Mouse (Mus musculus) hindbrain, postnatal 0 days (tissue): ENCODE results near the gene Gm43191. TPM values are rescaled to one million over a fixed set of nuclear protein-coding genes. Genes with fewer than 3 reads are reported as not detected.

Experiments
- ATAC-seq: fragments of 200-750 bp; cut with Nextera tagmentation; 2 replicates; pipeline ENCODE4 v1.8.0; 2017; ENCODE audit warnings: mild to moderate bottlenecking, moderate TSS enrichment, moderate library complexity
- DNase-seq: peaks from one replicate; pipeline ENCODE4 v3.0.0-alpha.2; 2015; ENCODE audit warnings: low spot score
- H3K27ac ChIP-seq: fragments of 300-500 bp; sonication (generic); 2 replicates; pipeline ENCODE4 v1.5.1; 2014; ENCODE audit warnings: mild to moderate bottlenecking
- H3K27me3 ChIP-seq: fragments of 300-500 bp; sonication (generic); 2 replicates; pipeline ENCODE4 v1.6.1; 2014; ENCODE audit warnings: low read length, mixed read lengths; ENCODE audit not compliant: insufficient read depth
- H3K36me3 ChIP-seq: fragments of 300-500 bp; sonication (generic); 2 replicates; pipeline ENCODE4 v1.6.1; 2014; ENCODE audit warnings: low read length, mixed read lengths; ENCODE audit not compliant: insufficient read depth
- H3K4me1 ChIP-seq: fragments of 300-500 bp; sonication (generic); 2 replicates; pipeline ENCODE4 v1.6.1; 2014; ENCODE audit warnings: antibody characterized with exemption, low read length, mixed read lengths; ENCODE audit not compliant: insufficient read depth
- H3K4me2 ChIP-seq: fragments of 300-500 bp; sonication (generic); 2 replicates; pipeline ENCODE4 v1.6.1; 2014; ENCODE audit warnings: low read depth, mild to moderate bottlenecking, low read length, moderate library complexity, mixed read lengths
- H3K4me3 ChIP-seq: fragments of 300-500 bp; sonication (generic); 2 replicates; pipeline ENCODE4 v1.5.1; 2014; ENCODE audit warnings: low read length
- H3K9ac ChIP-seq: fragments of 300-500 bp; sonication (generic); replicated peaks from 2 replicates; pipeline ENCODE4 v1.6.1; 2014; ENCODE audit warnings: mild to moderate bottlenecking, low read length, moderate library complexity, mixed read lengths
- H3K9me3 ChIP-seq: fragments of 300-500 bp; sonication (generic); 2 replicates; pipeline ENCODE4 v1.6.1; 2016; ENCODE audit warnings: low read length, mixed read lengths
- CTCF ChIP-seq: IDR thresholded peaks from 2 replicates; pipeline ENCODE4 v1.5.1; 2016; ENCODE audit warnings: antibody characterized with exemption, control low read depth, low read depth
- WGBS: fragments of 180-500 bp; shearing (Covaris S2); extraction: QIAGEN DNeasy Blood & Tissue Kit; methylation state at CpG from one replicate; pipeline ENCODE4 v1.1.7; 2014; 5-methylcytosine and 5-hydroxymethylcytosine counted together
- polyA plus RNA-seq: library from polyadenylated mRNA; unstranded; fragments of >200 nt; fragmentation: Nextera tagmentation; extraction: Ambion mirVana; gene quantifications from 2 replicates; pipeline ENCODE4 v1.2.1, GENCODE M21; 2015
- total RNA-seq: library from RNA; depleted of rRNA; stranded (reverse); fragments of >200 nt; gene quantifications from 2 replicates; pipeline ENCODE4 v1.2.3, GENCODE M21; 2014; rRNA removed

Gm43191 gene
- not detected in 2 replicates for total RNA-seq
- polyA plus RNA-seq: not detected in 2 replicates

DNA sequence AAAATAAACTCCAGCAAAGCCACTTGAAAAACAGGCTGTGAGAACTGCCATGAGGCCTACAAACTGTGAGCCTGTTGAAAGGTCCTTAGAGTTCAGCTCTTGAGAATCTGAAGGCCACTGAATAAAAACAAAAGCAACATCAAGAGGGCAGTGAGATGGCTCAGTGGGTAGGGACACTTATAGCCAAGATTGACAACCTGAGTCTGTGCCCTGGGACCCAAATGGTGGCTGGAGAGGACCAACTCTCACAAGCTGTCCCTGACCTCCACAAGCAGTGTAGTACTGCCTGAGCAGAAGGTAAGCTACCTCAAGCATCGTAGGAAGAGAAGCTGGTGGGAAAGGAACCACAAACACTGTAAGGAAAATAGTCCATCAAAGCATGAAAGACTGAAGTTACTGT is at the start of gene Gm43191:
Gene Gm43191, minus strand, starts transcription at position 101 of the 400 bp plus-strand sequence.
- DNase-seq (no peak), ATAC-seq (no peak)
- no peak within 1 kb of the TSS for H3K9ac ChIP-seq
- H3K9me3 ChIP-seq: no peaks in the 10 kb centered on the region
- no peak within 1 kb of the TSS for H3K4me2 ChIP-seq
- H3K4me1 ChIP-seq: no peaks in the 10 kb centered on the region
- peaks cover 7% of the 10 kb centered on the region; the same call in 1 of the 2 replicates for H3K36me3 ChIP-seq
- WGBS: 100% methylated on average over 1 of the region's 1 CpGs
- H3K4me3 ChIP-seq: no peak within 1 kb of the TSS
- no peak within 1 kb of the TSS for H3K27ac ChIP-seq
- H3K27me3 ChIP-seq: no peaks in the 10 kb centered on the region
- no peak for TF ChIP-seq CTCF

DNA sequence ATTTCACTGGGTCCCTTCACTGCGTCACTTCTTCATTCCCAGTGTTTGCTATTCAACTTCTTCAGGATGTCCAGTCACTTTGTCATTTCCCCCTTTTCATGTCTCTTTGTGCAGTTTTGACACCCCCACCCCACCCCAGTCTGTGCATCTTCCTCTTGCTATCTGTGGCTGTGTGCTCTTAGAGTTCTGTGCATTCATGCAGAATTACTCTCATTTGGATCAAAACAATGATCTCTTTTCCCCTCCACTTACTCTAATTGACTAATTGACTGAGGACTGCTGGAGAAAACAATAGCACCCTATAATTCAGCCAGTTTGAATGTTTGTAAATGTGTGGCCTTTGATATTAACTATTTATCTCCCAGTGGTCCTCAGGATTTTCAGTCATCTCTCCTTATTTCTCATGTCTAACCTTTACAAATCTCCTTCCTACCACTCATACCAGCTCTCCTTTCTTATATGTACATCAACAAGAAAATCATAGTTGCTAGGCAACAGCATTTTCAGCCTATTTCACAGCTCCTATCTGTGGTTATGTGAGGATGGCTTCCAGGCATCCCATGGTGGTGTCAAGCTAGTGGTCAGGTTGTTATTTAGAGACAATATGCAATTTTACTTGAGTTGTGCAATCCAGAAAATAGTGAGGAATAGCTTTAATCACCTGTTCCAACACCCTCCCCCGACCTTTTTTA is 48.6 kb upstream of the Gm43191 start:
- no peak for TF ChIP-seq CTCF
- Histone ChIP-seq H3K36me3 (no peaks in the 10 kb centered on the region), H3K27me3 (no peaks in the 10 kb centered on the region), H3K27ac (no peak overlapping the region), H3K4me3 (no peak overlapping the region), H3K4me2 (no peak overlapping the region), H3K9ac (no peak overlapping the region), H3K4me1 (no peaks in the 10 kb centered on the region), H3K9me3 (no peaks in the 10 kb centered on the region)
- DNase-seq (no peak), ATAC-seq (no peak)
- WGBS: 52% methylated on average over 2 of the region's 2 CpGs

DNA sequence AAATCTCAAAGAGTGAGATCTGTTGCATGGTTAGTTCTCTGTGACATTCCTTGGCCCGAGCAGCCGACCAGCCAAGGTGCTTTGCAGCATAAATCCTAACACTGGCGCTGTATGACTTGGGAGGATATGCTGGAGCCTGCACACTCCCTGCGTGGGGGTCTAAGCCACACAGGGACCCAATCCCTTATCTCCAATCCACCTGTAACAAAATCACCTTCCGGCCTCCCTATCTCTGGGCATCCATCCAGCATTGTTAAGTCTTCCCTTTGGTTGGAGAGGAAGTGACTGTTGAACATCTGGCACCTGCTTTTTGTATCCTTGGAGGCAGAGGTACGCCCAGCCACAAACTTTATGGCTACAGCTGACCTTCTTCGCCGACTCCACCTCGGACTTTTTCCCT is 45.7 kb upstream of the Gm43191 start:
- WGBS: 72% methylated on average over 9 of the region's 9 CpGs
- Histone ChIP-seq H3K36me3 (no peaks in the 10 kb centered on the region), H3K4me3 (no peak overlapping the region), H3K9me3 (no peaks in the 10 kb centered on the region), H3K27me3 (no peaks in the 10 kb centered on the region), H3K4me1 (no peaks in the 10 kb centered on the region), H3K9ac (no peak overlapping the region), H3K4me2 (no peak overlapping the region), H3K27ac (no peak overlapping the region)
- DNase-seq (no peak), ATAC-seq (no peak)
- TF ChIP-seq CTCF: no peak

GRCm38 (mm10) chr3:116723496-116724481 is 42.7 kb upstream of the Gm43191 start:
- Histone ChIP-seq H3K9me3 (no peaks in the 10 kb centered on the region), H3K4me1 (no peaks in the 10 kb centered on the region), H3K9ac (no peak overlapping the region), H3K27me3 (no peaks in the 10 kb centered on the region), H3K36me3 (no peaks in the 10 kb centered on the region), H3K27ac (no peak overlapping the region), H3K4me2 (no peak overlapping the region), H3K4me3 (no peak overlapping the region)
- no peak for TF ChIP-seq CTCF
- ATAC-seq (no peak), DNase-seq (no peak)
- WGBS: 49% methylated on average over 10 of the region's 10 CpGs

- no peaks in the 10 kb centered on the region for H3K9me3 ChIP-seq
- WGBS: 88% methylated on average over 4 of the region's 4 CpGs
- TF ChIP-seq CTCF: no peak
- no peaks in the 10 kb centered on the region for H3K36me3 ChIP-seq
- DNase-seq (no peak), ATAC-seq (no peak)
- no peak overlapping the region for H3K4me2 ChIP-seq
- no peaks in the 10 kb centered on the region for H3K27me3 ChIP-seq
- no peak overlapping the region for H3K4me3 ChIP-seq
- no peaks in the 10 kb centered on the region for H3K4me1 ChIP-seq
- H3K9ac ChIP-seq: no peak overlapping the region
- H3K27ac ChIP-seq: no peak overlapping the region
Observed at GRCm38 (mm10) chr3:116722980-116723379, 41.9 kb upstream of the Gm43191 start.

DNA sequence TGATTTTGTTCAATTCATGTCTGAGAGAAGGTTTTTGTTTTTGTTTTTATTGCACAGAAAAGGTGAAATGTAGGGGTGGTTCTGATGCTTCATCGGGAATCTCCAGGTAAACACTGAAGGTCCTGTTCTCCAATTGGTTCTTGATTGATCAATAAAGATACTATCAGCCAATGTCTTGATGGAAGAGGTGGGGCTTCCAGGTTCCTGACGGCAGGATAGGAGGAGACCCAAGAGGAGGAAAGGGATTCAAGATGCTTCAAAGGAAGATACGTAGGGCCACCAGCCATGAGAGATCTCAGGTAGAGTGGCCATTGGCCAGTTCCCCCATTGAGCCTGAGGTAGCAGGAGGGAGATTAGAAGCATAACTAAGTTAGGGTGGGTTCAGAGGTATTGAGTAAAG is 37.9 kb upstream of the Gm43191 start:
- WGBS: 68% methylated on average over 3 of the region's 3 CpGs

More for the DNA sequence above, 37.9 kb upstream of the Gm43191 start:
- no peak for ATAC-seq
- no peaks in the 10 kb centered on the region for H3K36me3 ChIP-seq
- no peaks in the 10 kb centered on the region for H3K27me3 ChIP-seq
- H3K9me3 ChIP-seq: no peaks in the 10 kb centered on the region
- H3K4me1 ChIP-seq: no peaks in the 10 kb centered on the region
- H3K4me2 ChIP-seq: no peak overlapping the region
- H3K4me3 ChIP-seq: no peak overlapping the region
- TF ChIP-seq CTCF: no peak
- H3K27ac ChIP-seq: no peak overlapping the region
- DNase-seq: no peak
- no peak overlapping the region for H3K9ac ChIP-seq
